Mouse (Mus musculus) spleen, adult 2 months (tissue): ENCODE data around the gene Bcar3. TPM values are rescaled to one million over a fixed set of nuclear protein-coding genes. Genes with fewer than 3 reads are reported as not detected.

ENCODE experiments used
- DNase-seq, 2 experiments: peaks; one replicate each; pipeline versions ENCODE4 v3.0.0 to v3.0.0-alpha.2; 2012 to 2021; ENCODE audit warnings: low spot score in 2 of 2, low read depth in 1 of 2
- H3K27ac ChIP-seq: fragments of 200-500 bp; 2 replicates; pipeline ENCODE4 v1.5.1; 2012; ENCODE audit warnings: low read length, inconsistent platforms; ENCODE audit not compliant: insufficient read depth
- H3K27me3 ChIP-seq: fragments of 200-500 bp; 2 replicates; pipeline ENCODE4 v1.6.1; 2012; ENCODE audit warnings: mild to moderate bottlenecking, moderate library complexity, low read length, inconsistent platforms; ENCODE audit not compliant: control insufficient read depth, insufficient read depth
- H3K36me3 ChIP-seq: fragments of 200-500 bp; 2 replicates; pipeline ENCODE4 v1.6.1; 2012; ENCODE audit warnings: mild to moderate bottlenecking, low read length, inconsistent platforms; ENCODE audit not compliant: control insufficient read depth, insufficient read depth
- H3K4me1 ChIP-seq: fragments of 200-500 bp; 2 replicates; pipeline ENCODE4 v1.6.1; 2011; ENCODE audit warnings: inconsistent platforms; ENCODE audit not compliant: control insufficient read depth, insufficient read depth, insufficient read length
- H3K4me3 ChIP-seq: fragments of 200-500 bp; 2 replicates; pipeline ENCODE4 v1.5.1; 2011; ENCODE audit warnings: mild to moderate bottlenecking, inconsistent platforms; ENCODE audit not compliant: insufficient read depth, insufficient read length; ENCODE audit errors: extremely low read depth
- CTCF ChIP-seq: fragments of 200-500 bp; IDR thresholded peaks from 2 replicates; pipeline ENCODE4 v1.5.1; 2011; ENCODE audit warnings: mild to moderate bottlenecking, inconsistent platforms; ENCODE audit not compliant: insufficient read depth, insufficient read length, insufficient replicate concordance; ENCODE audit errors: extremely low read depth
- POLR2A ChIP-seq: fragments of 200-500 bp; IDR thresholded peaks from 2 replicates; pipeline ENCODE4 v1.6.1; 2011; ENCODE audit warnings: low read depth, low read length, inconsistent platforms
- WGBS: fragments of 180-500 bp; shearing (Covaris S2); methylation state at CpG from one replicate; pipeline ENCODE4 v1.1.7; 2018; 5-methylcytosine and 5-hydroxymethylcytosine counted together
- polyA plus RNA-seq: library from polyadenylated mRNA; depleted of rRNA; stranded (reverse); fragments of >200 nt; gene quantifications from 2 replicates; pipeline ENCODE4 v1.2.3, GENCODE M21; 2012

Gene Bcar3
- polyA plus RNA-seq, 1 experiment, result 54.4 TPM

- TF ChIP-seq CTCF (no peak), POLR2A (no peak)
Observed at GRCm38 (mm10) chr3:122352801-122353200, 58.9 kb downstream of the Bcar3 start.

GRCm38 (mm10) chr3:122359426-122359825 is 65.5 kb downstream of the Bcar3 start:
- no peak for DNase-seq
- Histone ChIP-seq H3K27ac (no peak overlapping the region), H3K27me3 (no peaks in the 10 kb centered on the region), H3K4me3 (no peak overlapping the region), H3K4me1 (no peaks in the 10 kb centered on the region), H3K36me3 (no peaks in the 10 kb centered on the region)
- TF ChIP-seq CTCF (no peak), POLR2A (no peak)
- 91% methylated on average over 7 of the region's 7 CpGs for WGBS

More at GRCm38 (mm10) chr3:122352801-122353200, 58.9 kb downstream of the Bcar3 start:
- DNase-seq, result no peak
- WGBS, result 92% methylated on average over 3 of the region's 3 CpGs
- H3K27ac ChIP-seq, result no peak overlapping the region
- no peaks in the 10 kb centered on the region for H3K27me3 ChIP-seq
- H3K36me3 ChIP-seq, result no peaks in the 10 kb centered on the region
- H3K4me1 ChIP-seq, result no peaks in the 10 kb centered on the region
- no peak overlapping the region for H3K4me3 ChIP-seq

- DNase-seq, result no peak
- Histone ChIP-seq H3K27ac (no peak overlapping the region), H3K27me3 (no peaks in the 10 kb centered on the region), H3K4me1 (no peaks in the 10 kb centered on the region), H3K36me3 (no peaks in the 10 kb centered on the region), H3K4me3 (no peak overlapping the region)
- 94% methylated on average over 9 of the region's 9 CpGs for WGBS
- no peak for TF ChIP-seq CTCF
- TF ChIP-seq POLR2A, result no peak
Observed at GRCm38 (mm10) chr3:122359954-122360353, 66.0 kb downstream of the Bcar3 start.

- no peak for TF ChIP-seq POLR2A
- no peak for DNase-seq
- H3K27ac ChIP-seq, result no peak overlapping the region
- no peaks in the 10 kb centered on the region for H3K4me1 ChIP-seq
- no peak overlapping the region for H3K4me3 ChIP-seq
- no peaks in the 10 kb centered on the region for H3K27me3 ChIP-seq
- WGBS, result 78% methylated on average over 5 of the region's 5 CpGs
- H3K36me3 ChIP-seq, result no peaks in the 10 kb centered on the region
Observed at GRCm38 (mm10) chr3:122360721-122361138, 66.8 kb downstream of the Bcar3 start.

GRCm38 (mm10) chr3:122362719-122363118 is 68.8 kb downstream of the Bcar3 start:
- TF ChIP-seq CTCF, result no peak
- no peak for TF ChIP-seq POLR2A
- H3K27ac ChIP-seq, result no peak overlapping the region
- DNase-seq, result no peak
- no peaks in the 10 kb centered on the region for H3K36me3 ChIP-seq
- H3K27me3 ChIP-seq, result no peaks in the 10 kb centered on the region
- H3K4me1 ChIP-seq, result no peaks in the 10 kb centered on the region
- 51% methylated on average over 2 of the region's 2 CpGs for WGBS
- H3K4me3 ChIP-seq, result no peak overlapping the region

- no peak overlapping the region for H3K27ac ChIP-seq
- H3K4me3 ChIP-seq, result no peak overlapping the region
- H3K27me3 ChIP-seq, result no peaks in the 10 kb centered on the region
- H3K36me3 ChIP-seq, result no peaks in the 10 kb centered on the region
- WGBS, result 78% methylated on average over 3 of the region's 3 CpGs
- no peaks in the 10 kb centered on the region for H3K4me1 ChIP-seq
- TF ChIP-seq POLR2A (no peak), CTCF (no peak)
- DNase-seq, result no peak
Observed at GRCm38 (mm10) chr3:122364565-122364964, 70.6 kb downstream of the Bcar3 start.

- Histone ChIP-seq H3K27ac (no peak overlapping the region), H3K36me3 (no peaks in the 10 kb centered on the region), H3K4me1 (no peaks in the 10 kb centered on the region), H3K27me3 (no peaks in the 10 kb centered on the region), H3K4me3 (no peak overlapping the region)
- no peak for DNase-seq
- 75% methylated on average over 3 of the region's 3 CpGs for WGBS
- no peak for TF ChIP-seq POLR2A
- TF ChIP-seq CTCF, result no peak
Observed at GRCm38 (mm10) chr3:122365326-122365725, 71.4 kb downstream of the Bcar3 start.
